ENCODE assay signal across 9 mouse cellular contexts in the genomic region with DNA sequence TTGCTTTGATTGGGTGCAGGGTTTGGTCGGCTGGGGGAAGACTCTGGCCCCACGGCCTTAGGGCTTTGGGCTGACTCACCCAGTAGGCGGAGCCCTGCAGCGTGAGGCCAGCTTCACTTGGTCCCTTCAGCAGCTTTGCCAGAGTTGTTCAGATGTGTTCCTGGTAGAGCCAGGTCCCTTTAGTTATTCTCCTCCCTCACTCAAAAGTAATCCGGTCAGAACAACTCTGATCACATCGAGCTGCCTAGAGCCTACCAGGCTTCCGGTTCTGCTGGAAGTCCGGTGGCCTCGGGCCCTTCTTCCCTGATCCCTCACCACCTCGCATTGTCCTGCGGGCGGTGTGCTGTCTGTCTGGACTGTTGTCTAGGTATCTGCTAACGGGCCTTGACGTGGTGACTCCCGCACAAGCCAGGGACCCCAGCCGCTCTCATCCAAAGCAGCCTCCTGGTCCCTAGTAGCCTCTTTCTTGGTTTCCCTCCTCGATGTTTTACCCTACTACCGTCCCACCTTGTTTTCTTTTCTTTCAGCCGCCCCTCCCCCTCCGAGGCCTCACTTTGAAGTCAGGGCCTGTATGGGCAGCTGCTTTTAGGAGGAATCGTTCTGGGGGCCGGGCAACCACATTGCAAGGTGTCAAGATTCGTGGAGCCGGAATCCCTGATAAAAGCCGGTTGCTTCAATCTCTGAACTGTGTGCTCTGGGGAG. TPM values are rescaled to one million over a fixed set of nuclear protein-coding genes. Genes with fewer than 3 reads are reported as not detected.
DNase-seq lines count a peak whose midpoint lies in the region; ATAC-seq and TF ChIP-seq lines count a peak whose summit lies in the region.
"Had no signal": no experiment of that assay in that cellular context is flagged by ENCODE, and none has a peak within 500 bp of the region (broad histone marks: within the 10 kb centered on the region; RNA-seq: fewer than 3 reads in every experiment).

No protein-coding gene starts in this region.

- H3K4me1 ChIP-seq in E14TG2a.4 (replicated peaks; ENCODE audit: low read depth, low read length), result peaks cover 47% of the 10 kb centered on the region
- peaks cover 39% of the 10 kb centered on the region for H3K4me1 ChIP-seq in forebrain, embryonic 13.5 days
- peaks cover 68% of the 10 kb centered on the region for H3K4me1 ChIP-seq in limb, embryonic 10.5 days

- 1% methylated on average over 25 of the region's 25 CpGs for WGBS in forebrain, embryonic 13.5 days
- 1% methylated on average over 25 of the region's 25 CpGs for WGBS in limb, embryonic 10.5 days

- no peaks in the 10 kb centered on the region for H3K36me3 ChIP-seq in E14TG2a.4 (ENCODE audit: insufficient read depth, low read length)
- no peaks in the 10 kb centered on the region for H3K36me3 ChIP-seq in forebrain, embryonic 13.5 days (ENCODE audit: poor library complexity, severe bottlenecking)
- peaks cover 6% of the 10 kb centered on the region for H3K36me3 ChIP-seq in limb, embryonic 10.5 days

- H3K27me3 ChIP-seq in E14TG2a.4 (ENCODE audit: insufficient read depth, low read length), result peaks cover 9% of the 10 kb centered on the region
- H3K27me3 ChIP-seq in forebrain, embryonic 13.5 days, result peaks cover 57% of the 10 kb centered on the region
- no peaks in the 10 kb centered on the region for H3K27me3 ChIP-seq in limb, embryonic 10.5 days (ENCODE audit: low read depth, poor library complexity, severe bottlenecking)

- peak; percentile 55 to 66 for DNase-seq in adrenal gland, adult 18-20 months (ENCODE audit: low spot score in 2 of 2)
- peak; percentile 81 for DNase-seq in limb, embryonic 10.5 days (ENCODE audit: low spot score)
- peak; percentile 37 for DNase-seq in testis, postnatal 14 days (ENCODE audit: low spot score)
- DNase-seq in right cerebral cortex, postnatal 4 days, result no peak

- TF ChIP-seq CTCF in E14TG2a.4 (conservative IDR thresholded peaks at IDR 0.05; ENCODE audit: low read length), result no peak

- ATAC-seq in forebrain, embryonic 13.5 days, result peak; percentile 23; the same call in 1 of the 2 replicates
- ATAC-seq in hematopoietic stem cell, adult 5-6 weeks (replicated peaks in 1 of 2; ENCODE audit: insufficient read depth in 1 of 2, low FRiP score in 2 of 2, low TSS enrichment in 1 of 2, low read depth in 1 of 2, poor library complexity in 2 of 2, severe bottlenecking in 2 of 2), result peak; percentile 36 to 56; a peak in 2 of 4 replicates
- peak; percentile 49 for ATAC-seq in megakaryocyte-erythroid progenitor cell, adult 5-6 weeks (replicated peaks; ENCODE audit: low FRiP score, low TSS enrichment, poor library complexity, severe bottlenecking)

- peaks cover 24% of the 10 kb centered on the region for H3K9me3 ChIP-seq in E14TG2a.4 (ENCODE audit: low read length)
- no peaks in the 10 kb centered on the region for H3K9me3 ChIP-seq in forebrain, embryonic 13.5 days (replicated peaks)
- no peaks in the 10 kb centered on the region for H3K9me3 ChIP-seq in limb, embryonic 10.5 days (replicated peaks)

- no peak overlapping the region for H3K9ac ChIP-seq in forebrain, embryonic 13.5 days

- H3K4me3 ChIP-seq in E14TG2a.4 (replicated peaks; ENCODE audit: low read length), result peak overlapping the region; percentile 50
- H3K4me3 ChIP-seq in forebrain, embryonic 13.5 days, result peak overlapping the region; percentile 21
- H3K4me3 ChIP-seq in limb, embryonic 10.5 days, result peak overlapping the region; percentile 49
- H3K4me3 ChIP-seq: erythroblast, embryonic 14.5 days had no signal

- peak overlapping the region; percentile 55; the same call in 1 of the 2 replicates for H3K27ac ChIP-seq in forebrain, embryonic 13.5 days
- peak overlapping the region; percentile 93 for H3K27ac ChIP-seq in limb, embryonic 10.5 days

- H3K4me2 ChIP-seq in forebrain, embryonic 13.5 days, result peak overlapping the region; percentile 59

RNA-seq across cellular contexts. Expression of a gene that starts 4.5 kb away (rescaled TPM):
- 100 to 1,000 TPM; 146 to 187 TPM for total RNA-seq in adrenal gland, adult 18-20 months (2021)
- polyA plus RNA-seq in forebrain, embryonic 13.5 days (2015; fragmentation: Nextera tagmentation; extraction: Ambion mirVana), result 1.8 and 2.5 TPM in 2 replicates
- 19.9 and 28.9 TPM in 2 replicates for total RNA-seq in hematopoietic stem cell, adult 5-6 weeks (2017)
- 64.3 and 67.1 TPM in 2 replicates for polyA plus RNA-seq in limb, embryonic 10.5 days (2016; fragmentation: Nextera tagmentation; extraction: Ambion mirVana)
- not detected in 2 replicates for total RNA-seq in megakaryocyte-erythroid progenitor cell, adult 5-6 weeks (2014; fragmentation: Nextera tagmentation)
- total RNA-seq in megakaryocyte-erythroid progenitor cell, adult 5-6 weeks (2017), result 0.47 and 0.53 TPM in 2 replicates

RNA-seq across cellular contexts. Expression of a gene that starts 40.1 kb away (rescaled TPM):
- total RNA-seq in adrenal gland, adult 18-20 months (2021), result not detected
- 0.08 TPM in 1 of 2 replicates, not detected in the other for polyA plus RNA-seq in forebrain, embryonic 13.5 days (2015; fragmentation: Nextera tagmentation; extraction: Ambion mirVana)
- total RNA-seq in hematopoietic stem cell, adult 5-6 weeks (2017), result 164 and 205 TPM in 2 replicates
- 0.16 and 0.21 TPM in 2 replicates for polyA plus RNA-seq in limb, embryonic 10.5 days (2016; fragmentation: Nextera tagmentation; extraction: Ambion mirVana)
- total RNA-seq in megakaryocyte-erythroid progenitor cell, adult 5-6 weeks (2014; fragmentation: Nextera tagmentation), result 55.5 and 80.6 TPM in 2 replicates
- 66.2 and 172 TPM in 2 replicates for total RNA-seq in megakaryocyte-erythroid progenitor cell, adult 5-6 weeks (2017)
- polyA plus RNA-seq: erythroblast, embryonic 14.5 days had no signal

Comparison
In these comparisons a context has a peak if more than half of its experiments do, and no peak if none do; other contexts are left out.
1. RNA of a gene that starts 4.5 kb away (total RNA-seq): 146 to 187 TPM in adrenal gland, adult 18-20 months and 19.9 to 28.9 TPM in hematopoietic stem cell, adult 5-6 weeks; 0.47 to 0.53 TPM in megakaryocyte-erythroid progenitor cell, adult 5-6 weeks; every median in the first group is over 10 times any median in the second.
2. RNA of a gene that starts 40.1 kb away (total RNA-seq): 164 to 205 TPM in hematopoietic stem cell, adult 5-6 weeks and 55.5 to 172 TPM in megakaryocyte-erythroid progenitor cell, adult 5-6 weeks; not detected in adrenal gland, adult 18-20 months; every median in the first group is over 10 times any median in the second.
3. Peak in every context shown above with its lines, with median percentiles within 50 percentile points of each other: H3K4me3 ChIP-seq and ATAC-seq.